Mouse (Mus musculus) bone marrow, adult 2 months (tissue): ENCODE data around the gene Tspan18. TPM values are rescaled to one million over a fixed set of nuclear protein-coding genes. Genes with fewer than 3 reads are reported as not detected.

Experiments
- H3K27ac ChIP-seq: fragments of 200-500 bp; 2 replicates; pipeline ENCODE4 v1.5.1; 2012; ENCODE audit warnings: low read depth, mild to moderate bottlenecking, control low read depth, inconsistent platforms, low read length; ENCODE audit not compliant: control insufficient read depth, poor library complexity, insufficient read depth
- H3K4me1 ChIP-seq: fragments of 200-500 bp; 2 replicates; pipeline ENCODE4 v1.6.1; 2011; ENCODE audit warnings: low read length; ENCODE audit not compliant: control insufficient read depth, insufficient read depth
- H3K4me3 ChIP-seq: fragments of 200-500 bp; replicated peaks from 2 replicates; pipeline ENCODE3; 2011; ENCODE audit warnings: mild to moderate bottlenecking, low read depth, low read length, control low read depth; ENCODE audit not compliant: control insufficient read depth
- CTCF ChIP-seq: fragments of 200-500 bp; IDR thresholded peaks from 2 replicates; pipeline ENCODE4 v1.5.1; 2011; ENCODE audit warnings: low read length, control low read depth; ENCODE audit not compliant: control insufficient read depth, insufficient read depth
- POLR2A ChIP-seq: fragments of 200-500 bp; IDR thresholded peaks from 2 replicates; pipeline ENCODE4 v1.6.1; 2011; ENCODE audit warnings: low read depth, mild to moderate bottlenecking, control low read depth, low read length, borderline replicate concordance; ENCODE audit not compliant: control insufficient read depth
- WGBS: fragments of 180-500 bp; shearing (Covaris S2); methylation state at CpG from one replicate; pipeline ENCODE4 v1.1.7; 2018; 5-methylcytosine and 5-hydroxymethylcytosine counted together
- polyA plus RNA-seq: library from polyadenylated mRNA; stranded (reverse); fragments of >200 nt; gene quantifications from 2 replicates; pipeline ENCODE4 v1.2.4, GENCODE M21; 2011; ENCODE audit warnings: low replicate concordance; ENCODE audit not compliant: missing spikeins, insufficient read depth, insufficient read length

Gene Tspan18
- polyA plus RNA-seq, 1 experiment, result 0.52 TPM

- Histone ChIP-seq H3K4me1 (no peaks in the 10 kb centered on the region), H3K27ac (no peak overlapping the region), H3K4me3 (no peak overlapping the region)
- TF ChIP-seq POLR2A (no peak), CTCF (no peak)
- WGBS, result 68% methylated on average over 4 of the region's 4 CpGs
Measured at GRCm38 (mm10) chr2:93257634-93258033, 76.7 kb downstream of the Tspan18 start.

- WGBS, result 64% methylated on average over 8 of the region's 8 CpGs
- no peak overlapping the region; the same call in 1 of the 2 replicates for H3K27ac ChIP-seq
- TF ChIP-seq CTCF (no peak), POLR2A (no peak)
- no peak overlapping the region for H3K4me3 ChIP-seq
- H3K4me1 ChIP-seq, result no peaks in the 10 kb centered on the region
Measured at GRCm38 (mm10) chr2:93256735-93257405, 77.4 kb downstream of the Tspan18 start.

GRCm38 (mm10) chr2:93252356-93252755, 81.9 kb downstream of the Tspan18 start:
- Histone ChIP-seq H3K4me1 (no peaks in the 10 kb centered on the region), H3K4me3 (no peak overlapping the region), H3K27ac (no peak overlapping the region)
- no peak for TF ChIP-seq CTCF
- TF ChIP-seq POLR2A, result no peak
- WGBS, result 59% methylated on average over 9 of the region's 9 CpGs

- H3K4me3 ChIP-seq, result no peak overlapping the region
- TF ChIP-seq CTCF (no peak), POLR2A (no peak)
- 86% methylated on average over 7 of the region's 7 CpGs for WGBS
- no peak overlapping the region for H3K27ac ChIP-seq
- no peaks in the 10 kb centered on the region for H3K4me1 ChIP-seq
Measured at GRCm38 (mm10) chr2:93250611-93251010, 83.7 kb downstream of the Tspan18 start.

- Histone ChIP-seq H3K4me3 (no peak overlapping the region), H3K4me1 (no peaks in the 10 kb centered on the region), H3K27ac (no peak overlapping the region)
- 80% methylated on average over 6 of the region's 6 CpGs for WGBS
- no peak for TF ChIP-seq POLR2A
Measured at GRCm38 (mm10) chr2:93249058-93249457, 85.2 kb downstream of the Tspan18 start.

GRCm38 (mm10) chr2:93244090-93244443, 90.2 kb downstream of the Tspan18 start:
- TF ChIP-seq POLR2A (no peak), CTCF (no peak)
- 83% methylated on average over 8 of the region's 8 CpGs for WGBS
- no peaks in the 10 kb centered on the region for H3K4me1 ChIP-seq
- H3K4me3 ChIP-seq, result no peak overlapping the region
- H3K27ac ChIP-seq, result no peak overlapping the region

- WGBS, result 79% methylated on average over 11 of the region's 11 CpGs
- Histone ChIP-seq H3K4me3 (no peak overlapping the region), H3K4me1 (no peaks in the 10 kb centered on the region), H3K27ac (no peak overlapping the region)
- TF ChIP-seq CTCF (no peak), POLR2A (no peak)
Measured at GRCm38 (mm10) chr2:93243439-93244089, 90.7 kb downstream of the Tspan18 start.

- TF ChIP-seq CTCF (no peak), POLR2A (no peak)
- 89% methylated on average over 5 of the region's 5 CpGs for WGBS
- no peak overlapping the region for H3K4me3 ChIP-seq
- no peak overlapping the region for H3K27ac ChIP-seq
- H3K4me1 ChIP-seq, result no peaks in the 10 kb centered on the region
Measured at GRCm38 (mm10) chr2:93242166-93242565, 92.1 kb downstream of the Tspan18 start.
